Mouse (Mus musculus) lung, adult 2 months (tissue): ENCODE measurements around the gene Patj. TPM values are rescaled to one million over a fixed set of nuclear protein-coding genes. Genes with fewer than 3 reads are reported as not detected.
"Not testable (repeated sequence)": the region's sequence is repeated elsewhere in the genome, so short reads cannot be mapped to it uniquely, and the experiment has no call there.

Experiments used
- DNase-seq: peaks from one replicate; pipeline ENCODE4 v3.0.0; 2022
- H3K4me1 ChIP-seq: fragments of 200-500 bp; 2 replicates; pipeline ENCODE4 v1.6.1; 2011; ENCODE audit warnings: low read length; ENCODE audit not compliant: control insufficient read depth, insufficient read depth
- H3K4me3 ChIP-seq: fragments of 200-500 bp; replicated peaks from 2 replicates; pipeline ENCODE3; 2011; ENCODE audit warnings: low read depth, mild to moderate bottlenecking, control low read depth, low read length; ENCODE audit errors: extremely low read depth
- CTCF ChIP-seq: fragments of 200-500 bp; IDR thresholded peaks from 2 replicates; pipeline ENCODE4 v1.5.1; 2011; ENCODE audit warnings: mild to moderate bottlenecking, low read length, control low read depth; ENCODE audit not compliant: insufficient read depth
- POLR2A ChIP-seq: fragments of 200-500 bp; IDR thresholded peaks from 2 replicates; pipeline ENCODE4 v1.6.1; 2011; ENCODE audit warnings: low read depth, mild to moderate bottlenecking, control low read depth, low read length, borderline replicate concordance; ENCODE audit errors: extremely low read depth
- WGBS: fragments of 180-500 bp; shearing (Covaris S2); methylation state at CpG from one replicate; pipeline ENCODE4 v1.1.7; 2018; 5-methylcytosine and 5-hydroxymethylcytosine counted together
- polyA plus RNA-seq: library from polyadenylated mRNA; depleted of rRNA; stranded (reverse); fragments of >200 nt; gene quantifications from 2 replicates; pipeline ENCODE4 v1.2.3, GENCODE M21; 2012

Gene Patj
- polyA plus RNA-seq, 1 experiment: 17.4 TPM

GRCm38 (mm10) chr4:98622996-98623673 lies 227.6 kb downstream of the Patj start:
- no peak overlapping the region for H3K4me3 ChIP-seq
- no peak for DNase-seq
- TF ChIP-seq CTCF (no peak), POLR2A (no peak)

GRCm38 (mm10) chr4:98628286-98628685 lies 232.7 kb downstream of the Patj start:
- no peak for TF ChIP-seq POLR2A
- TF ChIP-seq CTCF: no peak
- no peak for DNase-seq

More at GRCm38 (mm10) chr4:98622996-98623673, 227.6 kb downstream of the Patj start:
- H3K4me1 ChIP-seq: no peaks in the 10 kb centered on the region
- WGBS: 51% methylated on average over 3 of the region's 3 CpGs

GRCm38 (mm10) chr4:98629217-98629616 lies 233.6 kb downstream of the Patj start:
- H3K4me3 ChIP-seq, DNase-seq, H3K4me1 ChIP-seq: not testable (repeated sequence)

More at GRCm38 (mm10) chr4:98628286-98628685, 232.7 kb downstream of the Patj start:
- WGBS: 83% methylated on average over 6 of the region's 6 CpGs
- Histone ChIP-seq H3K4me1 (no peaks in the 10 kb centered on the region), H3K4me3 (no peak overlapping the region)

- 83% methylated on average over 18 of the region's 18 CpGs for WGBS
- H3K4me3 ChIP-seq: no peak overlapping the region
- TF ChIP-seq CTCF (no peak), POLR2A (no peak)
- H3K4me1 ChIP-seq: no peaks in the 10 kb centered on the region
- DNase-seq: no peak
Observed at GRCm38 (mm10) chr4:98635140-98635837, 239.7 kb downstream of the Patj start.

GRCm38 (mm10) chr4:98638731-98639130 lies 243.1 kb downstream of the Patj start:
- no peak for DNase-seq
- Histone ChIP-seq H3K4me1 (no peaks in the 10 kb centered on the region), H3K4me3 (no peak overlapping the region)
- TF ChIP-seq POLR2A: no peak
- no peak for TF ChIP-seq CTCF
- 91% methylated on average over 8 of the region's 8 CpGs for WGBS

GRCm38 (mm10) chr4:98653650-98654049 lies 258.1 kb downstream of the Patj start:
- WGBS: 56% methylated on average over 7 of the region's 7 CpGs
- no peak for TF ChIP-seq POLR2A
- no peak for TF ChIP-seq CTCF
- no peaks in the 10 kb centered on the region for H3K4me1 ChIP-seq
- no peak for DNase-seq
- H3K4me3 ChIP-seq: no peak overlapping the region

GRCm38 (mm10) chr4:98654419-98654821 lies 258.8 kb downstream of the Patj start:
- Histone ChIP-seq H3K4me3 (no peak overlapping the region), H3K4me1 (no peaks in the 10 kb centered on the region)
- DNase-seq: no peak
- TF ChIP-seq CTCF: no peak
- no peak for TF ChIP-seq POLR2A
- WGBS: 42% methylated on average over 2 of the region's 2 CpGs

GRCm38 (mm10) chr4:98656759-98657158 lies 261.2 kb downstream of the Patj start:
- WGBS: 89% methylated on average over 1 of the region's 1 CpGs
- Histone ChIP-seq H3K4me3 (no peak overlapping the region), H3K4me1 (no peaks in the 10 kb centered on the region)
- no peak for TF ChIP-seq CTCF
- no peak for TF ChIP-seq POLR2A
- DNase-seq: no peak

GRCm38 (mm10) chr4:98659032-98659431 lies 263.4 kb downstream of the Patj start:
- H3K4me3 ChIP-seq: no peak overlapping the region
- 74% methylated on average over 2 of the region's 2 CpGs for WGBS
- no peak for DNase-seq
- TF ChIP-seq POLR2A (no peak), CTCF (no peak)
- H3K4me1 ChIP-seq: no peaks in the 10 kb centered on the region

GRCm38 (mm10) chr4:98660534-98660933 lies 264.9 kb downstream of the Patj start:
- DNase-seq: no peak
- WGBS: 69% methylated on average over 2 of the region's 2 CpGs
- Histone ChIP-seq H3K4me3 (no peak overlapping the region), H3K4me1 (no peaks in the 10 kb centered on the region)
- no peak for TF ChIP-seq POLR2A
- no peak for TF ChIP-seq CTCF

GRCm38 (mm10) chr4:98665884-98666283 lies 270.3 kb downstream of the Patj start:
- TF ChIP-seq CTCF: no peak
- no peak for TF ChIP-seq POLR2A
- no peak for DNase-seq
- Histone ChIP-seq H3K4me1 (no peaks in the 10 kb centered on the region), H3K4me3 (no peak overlapping the region)
- 87% methylated on average over 7 of the region's 7 CpGs for WGBS
